Mouse (Mus musculus): ENCODE data around the gene Sfn.
A peak's percentile ranks its signal among the peaks of the same experiment; 100 is the strongest.
"Not testable (repeated sequence)": the region's sequence is repeated elsewhere in the genome, so short reads cannot be mapped to it uniquely, and the experiment has no call there.

Sfn gene

DNA sequence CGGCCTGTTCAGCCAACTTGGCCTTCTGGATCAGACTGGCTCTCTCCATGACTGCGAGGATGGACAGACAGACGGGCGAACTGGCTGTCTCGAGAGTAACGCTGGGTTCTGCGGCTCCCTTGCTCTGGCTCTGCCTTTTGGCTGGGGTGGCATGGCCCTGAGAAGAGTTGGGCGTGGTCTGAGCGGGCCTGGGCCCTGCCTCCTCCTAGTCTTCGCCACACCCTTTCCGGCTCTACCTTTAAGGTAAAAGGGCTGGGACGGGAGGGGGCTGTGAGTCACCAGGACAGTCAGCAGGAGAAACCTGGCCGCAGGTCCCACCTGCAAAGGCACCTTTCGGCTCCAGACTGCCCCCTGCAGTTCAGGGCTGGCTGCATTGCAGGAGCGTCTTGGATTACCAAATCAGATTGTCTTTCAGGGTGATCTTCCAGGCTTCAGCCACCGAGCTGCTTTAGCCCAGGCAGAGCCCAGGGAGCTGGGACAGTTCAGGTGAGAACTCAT, at the start of gene Sfn:
Sfn (minus strand) TSS at position 448 of the 498 bp plus-strand sequence.
- peak; percentile 51 for DNase-seq (ENCODE audit: low read depth, low spot score)

DNA sequence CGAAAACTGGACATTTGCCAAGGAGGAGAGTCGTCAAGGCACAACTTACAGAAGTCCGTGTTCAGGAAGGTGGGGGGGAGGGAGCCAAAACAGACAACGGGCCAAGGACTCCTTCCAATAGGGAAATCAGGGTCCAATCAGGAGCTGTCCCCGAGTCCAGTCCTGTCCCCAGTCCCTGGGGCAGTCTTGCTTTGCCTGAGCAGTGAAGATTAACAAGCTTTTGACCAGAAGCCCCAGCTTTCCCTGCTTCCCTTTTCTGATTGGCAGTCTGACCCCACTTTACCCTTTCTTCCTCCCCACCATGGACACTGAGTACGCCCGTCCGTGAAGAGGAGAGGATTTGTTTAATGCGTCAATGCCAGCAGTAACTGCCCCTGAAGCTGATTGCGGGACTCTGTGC, 49.5 kb upstream of the Sfn start:
- no peak for DNase-seq (ENCODE audit: low read depth, low spot score)

- peak; percentile 75 for DNase-seq (ENCODE audit: low read depth, low spot score)
Observed at GRCm38 (mm10) chr4:133649989-133650699, 48.2 kb upstream of the Sfn start, which contains the start of gene Zdhhc18. TSS of gene Zdhhc18 (minus strand) at chr4:133650154.

GRCm38 (mm10) chr4:133649464-133649863, 47.5 kb upstream of the Sfn start:
- not testable (repeated sequence) for DNase-seq (ENCODE audit: low read depth, low spot score)

DNA sequence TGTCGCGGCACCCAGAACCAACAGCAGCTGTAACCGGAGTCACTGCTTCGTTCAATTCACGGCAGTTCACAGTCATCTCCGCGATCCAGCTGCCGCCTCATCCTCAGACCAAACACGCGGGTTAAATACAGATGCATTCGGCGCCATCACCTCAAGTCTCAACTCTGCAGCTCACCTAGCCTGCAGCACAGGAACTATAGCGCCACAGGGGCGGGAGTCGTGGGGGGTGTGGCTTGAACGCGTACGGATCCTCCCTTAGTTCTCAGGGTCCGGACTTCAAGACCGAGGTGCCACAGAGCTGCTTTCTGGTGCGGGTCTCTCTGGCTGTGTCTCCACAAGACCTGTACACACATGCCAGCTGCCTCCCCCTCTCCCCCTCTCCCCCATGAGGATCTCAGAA, 43.7 kb upstream of the Sfn start:
- no peak for DNase-seq (ENCODE audit: low read depth, low spot score)

DNA sequence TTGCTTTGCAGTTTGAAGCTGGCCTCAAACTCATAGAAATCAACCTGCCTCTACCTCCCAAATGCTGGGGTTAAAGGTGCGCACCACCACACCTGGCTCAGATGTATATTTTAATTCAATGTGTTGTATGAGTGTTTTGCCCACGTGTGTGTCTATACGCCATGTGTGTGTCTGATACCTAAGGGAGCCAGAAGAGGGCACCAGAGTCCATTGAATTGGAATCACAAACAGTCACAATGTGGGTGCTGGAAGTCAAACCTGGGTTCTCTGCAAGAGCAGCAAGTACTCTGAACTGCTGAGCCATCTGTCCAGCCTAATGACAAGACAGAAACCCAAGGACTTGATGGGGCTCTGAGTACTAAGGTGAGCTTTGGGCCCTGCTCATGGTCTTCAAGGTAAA, 43.2 kb upstream of the Sfn start:
- no peak for DNase-seq (ENCODE audit: low read depth, low spot score)

GRCm38 (mm10) chr4:133634043-133634410, 32.1 kb upstream of the Sfn start:
- no peak for DNase-seq (ENCODE audit: low read depth, low spot score)

DNA sequence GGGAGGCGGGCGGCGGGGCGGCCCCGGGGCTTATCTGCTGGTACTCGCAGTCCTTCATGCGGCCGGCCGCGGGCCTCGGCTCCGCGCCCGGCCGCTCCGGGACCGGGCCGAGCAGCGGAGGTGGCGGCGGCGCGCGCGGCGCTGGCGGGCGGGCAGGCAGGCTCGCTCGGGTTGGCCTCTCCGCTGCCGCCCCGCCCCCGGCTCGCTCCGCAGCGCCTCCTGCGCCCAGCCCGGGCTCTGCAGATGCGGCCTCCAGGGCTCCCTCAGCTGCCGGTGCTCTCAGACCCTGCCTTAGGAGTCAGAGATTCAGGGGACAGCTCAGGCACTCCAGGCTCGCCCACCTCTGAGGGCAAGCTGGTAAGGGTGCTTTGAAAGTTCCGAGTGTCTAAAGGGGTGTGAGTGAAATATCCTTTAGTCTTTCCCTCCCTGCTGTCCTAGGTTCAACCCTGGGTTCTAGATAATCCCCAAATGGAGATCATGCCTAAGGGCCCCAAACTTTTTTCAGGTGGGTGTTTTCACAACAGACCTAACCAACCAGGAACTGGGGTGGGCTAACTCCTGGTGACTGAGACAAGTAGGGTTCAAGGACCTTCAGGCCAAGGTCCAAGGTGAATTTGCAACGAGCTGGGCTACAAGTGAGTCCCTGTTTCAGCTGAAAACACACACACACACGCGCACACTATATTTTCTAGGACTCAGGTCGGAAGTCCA, 31.5 kb upstream of the Sfn start:
- DNase-seq (ENCODE audit: low read depth, low spot score), result peak; percentile 75

DNA sequence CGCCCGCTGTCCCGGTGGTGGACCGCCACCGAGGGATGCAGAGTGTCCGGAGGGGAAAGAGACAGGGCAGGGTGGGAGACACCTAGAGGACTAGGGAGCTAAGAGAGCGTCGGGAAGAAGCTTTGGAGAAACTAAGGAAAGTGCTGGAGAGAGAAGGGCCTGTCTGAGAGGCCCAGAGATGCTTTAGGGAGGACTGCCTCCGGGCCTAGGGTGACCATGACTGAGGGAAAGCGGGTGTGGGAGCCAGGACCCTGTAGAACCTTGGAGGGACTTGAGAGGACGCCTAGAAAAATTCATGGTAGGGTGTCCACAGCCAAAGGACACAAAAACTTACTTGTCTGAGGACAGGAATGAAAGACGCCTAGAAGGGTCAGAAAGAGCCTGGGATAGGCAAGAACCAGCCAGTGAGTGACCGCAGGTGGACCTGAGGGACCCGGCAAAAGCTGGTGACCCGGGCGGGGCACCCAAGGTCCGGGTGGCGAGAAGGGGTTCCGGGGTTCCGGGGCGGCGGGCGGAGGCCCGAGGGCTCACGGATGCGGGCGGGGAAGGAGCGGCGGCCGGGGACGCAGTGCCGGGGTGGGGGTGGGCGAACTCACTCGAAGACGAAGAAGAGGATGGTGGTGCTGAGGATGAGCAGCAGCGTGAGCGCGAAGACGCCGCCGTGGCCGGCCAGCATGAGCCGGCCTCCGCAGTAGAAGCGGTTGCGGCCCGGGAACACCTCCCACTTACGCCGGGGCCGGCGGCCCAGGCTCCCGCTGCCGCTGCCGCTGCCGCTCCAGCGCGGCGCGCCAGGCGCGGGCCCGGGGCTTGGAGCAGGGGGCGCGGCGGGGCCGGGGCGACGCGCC, 30.7 kb upstream of the Sfn start:
- no peak for DNase-seq (ENCODE audit: low read depth, low spot score)

DNA sequence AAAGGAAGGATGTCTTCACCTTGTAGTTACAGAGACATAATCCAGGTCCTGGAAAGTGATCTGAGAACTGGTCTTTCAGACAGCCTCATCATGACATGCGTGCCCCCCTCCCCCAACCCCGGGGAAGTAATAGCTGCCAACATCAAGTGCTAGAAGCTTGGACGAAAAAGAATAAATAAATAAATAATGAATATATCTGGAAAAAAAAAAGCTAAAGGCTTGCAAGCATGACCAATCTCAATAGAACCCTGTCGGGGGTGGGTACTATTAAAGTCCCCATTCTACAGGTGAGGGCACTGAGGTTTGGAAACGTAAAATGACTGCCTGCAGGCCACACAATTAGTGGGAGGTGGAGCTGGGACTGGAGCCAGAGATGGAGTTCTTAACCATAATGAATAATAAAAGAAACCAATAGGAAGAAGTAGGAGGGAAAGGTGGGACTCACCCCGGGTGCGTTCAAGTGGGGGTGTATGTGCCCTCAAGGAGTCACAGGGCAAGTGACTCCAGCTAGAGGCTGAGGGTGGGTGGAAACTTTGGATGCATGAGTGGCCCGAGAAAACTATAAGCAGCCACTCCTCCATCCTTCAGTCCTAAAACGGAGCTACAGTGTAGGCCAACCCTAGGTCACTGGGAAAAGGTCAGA, 29.9 kb upstream of the Sfn start:
- DNase-seq (ENCODE audit: low read depth, low spot score), result no peak

- DNase-seq (ENCODE audit: low read depth, low spot score), result no peak
Observed at GRCm38 (mm10) chr4:133631071-133631768, 29.3 kb upstream of the Sfn start.

GRCm38 (mm10) chr4:133630326-133630920, 28.5 kb upstream of the Sfn start:
- no peak for DNase-seq (ENCODE audit: low read depth, low spot score)

DNA sequence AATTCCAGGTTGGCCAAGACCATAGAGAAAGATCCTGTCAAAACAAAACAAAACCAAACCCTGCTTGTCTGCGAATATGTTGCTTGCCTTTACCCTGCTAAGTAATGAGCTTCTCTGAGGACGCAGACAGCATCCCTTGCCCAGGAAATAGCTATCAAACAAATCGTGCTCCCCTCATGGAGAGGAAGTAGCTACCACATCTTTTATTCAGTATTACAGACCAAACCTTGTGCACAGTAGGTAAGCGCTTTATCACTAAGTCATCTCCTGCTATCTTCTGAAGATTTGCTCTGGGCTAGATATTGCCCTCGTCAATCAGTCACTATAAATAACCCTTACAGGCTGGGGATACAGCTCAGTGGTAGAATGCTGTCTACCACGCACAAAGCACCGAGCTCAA, 27.2 kb upstream of the Sfn start:
- DNase-seq (ENCODE audit: low read depth, low spot score), result no peak

DNA sequence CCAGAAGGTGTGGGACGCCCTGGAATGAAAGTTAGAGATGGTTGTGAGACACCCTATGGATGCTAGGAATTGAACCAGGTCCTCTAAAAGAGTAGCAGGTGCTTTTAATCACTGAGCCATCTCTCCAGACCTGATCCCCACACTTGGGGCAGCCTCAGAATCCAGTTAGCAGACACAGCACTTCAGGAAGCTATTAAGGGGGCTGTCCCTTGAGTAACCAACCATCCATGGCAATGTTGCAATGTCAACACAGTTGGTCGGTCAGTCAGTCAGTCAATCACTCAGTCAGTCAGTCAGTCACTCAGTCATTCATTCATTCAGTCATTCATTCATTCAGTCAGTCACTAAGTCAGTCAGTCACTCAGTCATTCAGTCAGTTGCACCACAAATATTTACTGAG, 26.5 kb upstream of the Sfn start:
- no peak for DNase-seq (ENCODE audit: low read depth, low spot score)

GRCm38 (mm10) chr4:133627039-133627438, 25.1 kb upstream of the Sfn start:
- DNase-seq (ENCODE audit: low read depth, low spot score), result no peak

DNA sequence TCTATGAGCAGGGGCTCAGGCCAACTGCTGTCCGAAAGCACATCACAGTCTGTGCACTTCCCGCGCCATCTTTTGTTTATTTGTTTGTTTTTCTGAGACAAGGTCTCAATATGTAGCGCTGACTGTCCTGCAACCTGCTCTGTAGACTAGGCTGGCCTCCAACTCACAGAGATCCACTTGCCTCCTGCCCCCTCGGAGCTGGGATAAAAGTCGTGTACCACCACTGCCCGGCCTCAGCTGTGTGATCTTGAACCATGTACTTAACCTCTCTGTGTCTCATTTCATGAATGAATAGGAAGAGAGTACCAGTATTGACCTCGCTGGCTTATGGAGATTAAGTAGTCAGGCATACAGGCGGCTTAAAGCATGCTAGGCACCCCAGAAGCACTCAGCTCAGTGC, 24.7 kb upstream of the Sfn start:
- no peak for DNase-seq (ENCODE audit: low read depth, low spot score)

DNA sequence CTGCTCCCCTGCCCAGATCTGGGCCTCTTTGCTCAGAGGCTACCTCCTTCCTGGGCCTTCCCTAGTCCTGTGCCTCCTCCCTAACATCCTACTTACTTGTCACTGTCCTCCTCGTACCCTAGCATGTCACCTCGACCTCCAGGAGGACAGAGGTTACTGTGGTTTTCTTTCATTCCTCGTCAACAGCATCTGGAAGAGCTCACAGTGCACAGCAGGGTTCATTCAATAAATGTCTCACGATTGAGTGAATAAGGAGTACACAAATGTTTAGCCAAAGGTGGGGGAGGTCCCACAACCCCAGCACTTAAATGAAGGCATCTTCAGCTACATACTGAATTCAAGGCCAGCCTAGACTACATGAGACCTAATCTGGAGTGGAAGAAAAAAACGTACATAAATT, 24.3 kb upstream of the Sfn start:
- no peak for DNase-seq (ENCODE audit: low read depth, low spot score)

DNA sequence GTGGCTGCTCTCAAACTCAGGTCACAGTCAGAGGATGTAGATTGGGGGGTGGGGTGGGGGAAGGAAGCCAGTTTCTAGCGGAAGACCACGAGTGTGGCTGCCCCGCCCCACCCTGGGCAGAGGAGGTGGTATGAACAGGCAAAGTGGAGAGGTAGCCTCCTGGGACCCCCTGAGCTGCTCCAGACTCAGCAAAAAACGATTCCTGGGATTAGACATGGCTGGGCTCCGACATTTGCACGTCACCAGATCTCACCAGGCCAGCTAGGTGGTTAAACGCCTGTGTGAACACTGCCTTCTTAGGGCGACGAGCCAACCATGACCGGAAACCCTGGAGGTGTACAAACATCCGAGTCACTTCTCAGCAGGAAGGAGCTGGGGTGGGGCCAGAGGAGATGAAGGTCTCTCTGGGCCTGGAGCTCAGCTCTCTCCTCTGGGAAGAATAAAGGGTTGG, 23.7 kb upstream of the Sfn start:
- DNase-seq (ENCODE audit: low read depth, low spot score), result no peak

GRCm38 (mm10) chr4:133624830-133625229, 22.9 kb upstream of the Sfn start:
- no peak for DNase-seq (ENCODE audit: low read depth, low spot score)

- DNase-seq (ENCODE audit: low read depth, low spot score), result no peak
Observed at GRCm38 (mm10) chr4:133622161-133622695, 20.3 kb upstream of the Sfn start.
